Mouse (Mus musculus) intestine, embryonic 14.5 days (tissue): ENCODE measurements around the gene Zan. TPM values are rescaled to one million over a fixed set of nuclear protein-coding genes. Genes with fewer than 3 reads are reported as not detected.

Experiments used
- ATAC-seq: fragments of 200-750 bp; cut with Nextera tagmentation; replicated peaks from 2 replicates; pipeline ENCODE4 v1.8.0; 2017; ENCODE audit warnings: low read depth, moderate number of reproducible peaks, moderate TSS enrichment, moderate library complexity; ENCODE audit not compliant: low FRiP score, low TSS enrichment
- DNase-seq: peaks from one replicate; pipeline ENCODE4 v3.0.0-alpha.2; 2018; ENCODE audit warnings: low spot score
- H3K27ac ChIP-seq: fragments of 300-500 bp; sonication (generic); 2 replicates; pipeline ENCODE4 v1.5.1; 2014; ENCODE audit warnings: low read depth, mild to moderate bottlenecking, control low read depth
- H3K27me3 ChIP-seq: fragments of 300-500 bp; sonication (generic); replicated peaks from 2 replicates; pipeline ENCODE4 v1.6.1; 2014; ENCODE audit warnings: low read length, control low read depth; ENCODE audit not compliant: control insufficient read depth, insufficient read depth
- H3K36me3 ChIP-seq: fragments of 300-500 bp; sonication (generic); 2 replicates; pipeline ENCODE4 v1.6.1; 2014; ENCODE audit warnings: low read length, control low read depth; ENCODE audit not compliant: control insufficient read depth, insufficient read depth
- H3K4me1 ChIP-seq: fragments of 300-500 bp; sonication (generic); replicated peaks from 2 replicates; pipeline ENCODE4 v1.6.1; 2014; ENCODE audit warnings: low read length, control low read depth, mixed read lengths; ENCODE audit not compliant: control insufficient read depth, insufficient read depth
- H3K4me2 ChIP-seq: fragments of 300-500 bp; sonication (generic); 2 replicates; pipeline ENCODE4 v1.6.1; 2014; ENCODE audit warnings: low read length
- H3K4me3 ChIP-seq: fragments of 300-500 bp; sonication (generic); 2 replicates; pipeline ENCODE4 v1.5.1; 2014; ENCODE audit warnings: low read depth, low read length, control low read depth, mixed read lengths
- H3K9ac ChIP-seq: fragments of 300-500 bp; sonication (generic); 2 replicates; pipeline ENCODE4 v1.6.1; 2014; ENCODE audit warnings: mild to moderate bottlenecking, low read length
- H3K9me3 ChIP-seq: fragments of 300-500 bp; sonication (generic); 2 replicates; pipeline ENCODE4 v1.6.1; 2016; ENCODE audit warnings: low read length, control low read depth; ENCODE audit not compliant: control insufficient read depth
- WGBS: fragments of 180-500 bp; shearing (Covaris S2); extraction: QIAGEN DNeasy Blood & Tissue Kit; methylation state at CpG from one replicate; pipeline ENCODE4 v1.1.7; 2014; 5-methylcytosine and 5-hydroxymethylcytosine counted together
- polyA plus RNA-seq: library from polyadenylated mRNA; unstranded; fragments of >200 nt; fragmentation: Nextera tagmentation; extraction: Ambion mirVana; gene quantifications from 2 replicates; pipeline ENCODE4 v1.2.1, GENCODE M21; 2014

The Zan gene
- polyA plus RNA-seq, 1 experiment from 2014 or later, result 0.93 TPM

DNA sequence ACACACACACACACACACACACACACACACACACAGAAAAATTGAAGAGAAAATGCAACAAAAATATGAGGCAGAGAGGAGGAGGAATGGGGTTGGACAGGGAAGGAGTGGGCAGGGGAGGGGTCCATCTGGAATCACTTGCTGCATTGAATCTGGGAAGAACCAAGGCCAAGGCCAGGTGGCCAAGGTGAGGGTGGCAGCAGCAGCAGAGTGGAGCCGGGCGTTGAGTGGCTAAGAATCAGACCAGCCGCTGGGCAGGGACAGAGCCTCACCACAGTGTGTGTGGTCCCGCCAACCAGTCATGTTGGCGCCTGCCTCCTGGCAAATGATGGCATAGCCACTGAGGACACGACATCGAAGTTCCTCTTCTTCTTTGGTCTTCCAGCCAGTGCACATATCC, 93.4 kb downstream of the Zan start:
- no peak overlapping the region for H3K27ac ChIP-seq
- no peak overlapping the region for H3K4me3 ChIP-seq
- no peaks in the 10 kb centered on the region for H3K9me3 ChIP-seq
- no peak overlapping the region for H3K9ac ChIP-seq
- no peak for ATAC-seq
- WGBS, result 87% methylated on average over 7 of the region's 7 CpGs
- H3K27me3 ChIP-seq, result no peaks in the 10 kb centered on the region
- no peak for DNase-seq
- no peak overlapping the region for H3K4me2 ChIP-seq
- no peaks in the 10 kb centered on the region for H3K4me1 ChIP-seq
- H3K36me3 ChIP-seq, result no peaks in the 10 kb centered on the region

GRCm38 (mm10) chr5:137381152-137381551, 95.7 kb downstream of the Zan start:
- no peak overlapping the region for H3K9ac ChIP-seq
- H3K4me1 ChIP-seq, result 0 out of 2 replicates have a peak, but pooled peaks cover 3% of the 10 kb centered on the region
- DNase-seq (peak; percentile 71), ATAC-seq (no peak)
- H3K36me3 ChIP-seq, result no peaks in the 10 kb centered on the region
- no peak overlapping the region for H3K27ac ChIP-seq
- no peak overlapping the region for H3K4me3 ChIP-seq
- 42% methylated on average over 4 of the region's 4 CpGs for WGBS
- no peaks in the 10 kb centered on the region for H3K9me3 ChIP-seq
- no peak overlapping the region for H3K4me2 ChIP-seq
- H3K27me3 ChIP-seq, result no peaks in the 10 kb centered on the region

GRCm38 (mm10) chr5:137377603-137378002, 99.3 kb downstream of the Zan start:
- H3K36me3 ChIP-seq, result peaks cover 30% of the 10 kb centered on the region
- H3K4me2 ChIP-seq, result peak overlapping the region; percentile 26; the same call in 1 of the 2 replicates
- ATAC-seq (no peak), DNase-seq (peak; percentile 60)
- 0 out of 2 replicates have a peak, but pooled peaks cover 3% of the 10 kb centered on the region for H3K4me1 ChIP-seq
- no peak overlapping the region for H3K27ac ChIP-seq
- H3K9ac ChIP-seq, result no peak overlapping the region
- 24% methylated on average over 11 of the region's 15 CpGs for WGBS
- no peak overlapping the region for H3K4me3 ChIP-seq
- no peaks in the 10 kb centered on the region for H3K27me3 ChIP-seq
- H3K9me3 ChIP-seq, result no peaks in the 10 kb centered on the region

GRCm38 (mm10) chr5:137377176-137377575, 99.7 kb downstream of the Zan start:
- no peaks in the 10 kb centered on the region for H3K27me3 ChIP-seq
- no peaks in the 10 kb centered on the region for H3K9me3 ChIP-seq
- H3K27ac ChIP-seq, result no peak overlapping the region
- DNase-seq (peak; percentile 76), ATAC-seq (peak; percentile 14; the same call in 1 of the 2 replicates)
- peak overlapping the region; percentile 13 for H3K4me2 ChIP-seq
- peaks cover 35% of the 10 kb centered on the region for H3K36me3 ChIP-seq
- WGBS, result 22% methylated on average over 11 of the region's 11 CpGs
- H3K4me3 ChIP-seq, result no peak overlapping the region; the same call in 1 of the 2 replicates
- H3K4me1 ChIP-seq, result 0 out of 2 replicates have a peak, but pooled peaks cover 3% of the 10 kb centered on the region
- no peak overlapping the region for H3K9ac ChIP-seq

DNA sequence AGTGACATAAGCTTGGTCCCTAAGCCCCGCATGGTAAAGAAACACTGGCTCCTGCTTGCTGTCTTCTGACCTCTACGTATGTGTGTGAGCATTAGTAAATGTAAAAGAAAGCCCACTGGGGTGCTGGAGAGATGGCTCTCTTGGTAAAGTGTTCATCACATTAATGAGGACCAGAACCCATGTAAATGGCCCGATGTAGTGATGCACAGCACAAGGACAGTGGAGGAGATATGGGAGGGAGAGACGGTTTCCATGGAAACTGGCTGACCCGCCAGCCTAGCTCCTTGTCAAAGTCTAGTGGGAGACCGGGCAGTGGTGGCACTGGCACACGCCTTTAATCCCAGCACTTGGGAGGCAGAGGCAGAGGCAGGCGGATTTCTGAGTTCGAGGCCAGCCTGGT, 100.1 kb downstream of the Zan start:
- Histone ChIP-seq H3K4me2 (no peak overlapping the region), H3K4me1 (0 out of 2 replicates have a peak, but pooled peaks cover 3% of the 10 kb centered on the region), H3K4me3 (no peak overlapping the region), H3K9me3 (no peaks in the 10 kb centered on the region), H3K27ac (no peak overlapping the region), H3K9ac (no peak overlapping the region), H3K27me3 (no peaks in the 10 kb centered on the region), H3K36me3 (peaks cover 39% of the 10 kb centered on the region)
- 58% methylated on average over 9 of the region's 9 CpGs for WGBS
- DNase-seq (no peak), ATAC-seq (peak; percentile 12; the same call in 1 of the 2 replicates)

DNA sequence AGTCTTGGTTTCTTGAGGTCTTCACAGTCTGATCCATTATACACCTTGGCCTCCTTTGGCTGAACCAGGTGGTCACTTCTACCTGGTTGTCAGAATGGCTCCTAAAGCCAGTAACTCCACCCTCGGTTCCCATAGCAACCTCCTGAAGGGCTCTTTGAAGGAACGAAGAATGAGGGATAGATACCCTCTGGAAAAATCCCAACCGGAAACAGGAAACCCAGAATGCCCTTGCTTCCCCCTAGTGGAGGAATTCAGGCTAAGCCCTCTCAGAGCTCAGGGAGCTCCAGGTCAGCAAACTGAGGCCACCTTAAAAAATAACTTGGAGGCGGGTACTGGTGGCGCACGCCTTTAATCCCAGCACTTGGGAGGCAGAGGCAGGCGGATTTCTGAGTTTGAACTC, 100.7 kb downstream of the Zan start:
- ATAC-seq (no peak), DNase-seq (no peak)
- Histone ChIP-seq H3K9me3 (no peaks in the 10 kb centered on the region), H3K4me3 (no peak overlapping the region), H3K27me3 (no peaks in the 10 kb centered on the region), H3K36me3 (peaks cover 45% of the 10 kb centered on the region), H3K4me1 (0 out of 2 replicates have a peak, but pooled peaks cover 3% of the 10 kb centered on the region), H3K27ac (no peak overlapping the region), H3K4me2 (no peak overlapping the region), H3K9ac (no peak overlapping the region)
- 38% methylated on average over 7 of the region's 7 CpGs for WGBS

DNA sequence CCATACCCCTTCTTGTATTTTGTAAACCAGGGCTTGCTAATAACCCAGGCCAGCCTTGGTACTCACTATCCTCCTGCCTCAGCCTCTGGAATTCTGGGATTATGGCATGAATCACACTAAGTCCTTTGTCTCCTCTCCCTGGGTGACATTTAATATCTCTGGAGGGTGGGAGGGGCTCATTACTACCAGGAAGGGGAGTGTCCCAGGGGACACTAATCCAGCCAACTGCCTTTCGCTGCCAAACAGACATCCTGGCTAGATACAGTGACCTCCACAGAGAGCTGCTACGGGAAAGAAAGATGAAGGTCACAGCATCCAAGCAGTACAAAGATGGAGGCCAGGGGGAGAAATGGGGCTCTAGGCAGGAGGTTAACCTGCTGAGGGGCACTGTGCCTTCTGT, 101.2 kb downstream of the Zan start:
- H3K27ac ChIP-seq, result no peak overlapping the region
- H3K4me1 ChIP-seq, result 0 out of 2 replicates have a peak, but pooled peaks cover 3% of the 10 kb centered on the region
- peaks cover 50% of the 10 kb centered on the region for H3K36me3 ChIP-seq
- H3K9ac ChIP-seq, result no peak overlapping the region
- H3K4me3 ChIP-seq, result no peak overlapping the region
- H3K4me2 ChIP-seq, result no peak overlapping the region
- no peaks in the 10 kb centered on the region for H3K27me3 ChIP-seq
- ATAC-seq (0 out of 2 replicates have a peak, but pooled peaks have one; percentile 6), DNase-seq (no peak)
- 44% methylated on average over 2 of the region's 2 CpGs for WGBS
- H3K9me3 ChIP-seq, result no peaks in the 10 kb centered on the region

- Histone ChIP-seq H3K36me3 (peaks cover 60% of the 10 kb centered on the region), H3K4me1 (0 out of 2 replicates have a peak, but pooled peaks cover 3% of the 10 kb centered on the region), H3K27me3 (no peaks in the 10 kb centered on the region), H3K27ac (no peak overlapping the region), H3K9ac (no peak overlapping the region), H3K4me2 (no peak overlapping the region), H3K9me3 (no peaks in the 10 kb centered on the region), H3K4me3 (no peak overlapping the region)
- no peak for DNase-seq
- no peak; the same call in 1 of the 2 replicates for ATAC-seq
- WGBS, result 81% methylated on average over 4 of the region's 4 CpGs
Observed at GRCm38 (mm10) chr5:137374521-137375080, 102.3 kb downstream of the Zan start.
